Mouse (Mus musculus): ENCODE results near the gene Cdk18. TPM values are rescaled to one million over a fixed set of nuclear protein-coding genes. Genes with fewer than 3 reads are reported as not detected.
"Not testable (repeated sequence)": the region's sequence is repeated elsewhere in the genome, so short reads cannot be mapped to it uniquely, and the experiment has no call there.

Gene Cdk18
- 0.43 to 2.9 TPM in 2 of 3 replicates, not detected in the other for total RNA-seq (2017)

DNA sequence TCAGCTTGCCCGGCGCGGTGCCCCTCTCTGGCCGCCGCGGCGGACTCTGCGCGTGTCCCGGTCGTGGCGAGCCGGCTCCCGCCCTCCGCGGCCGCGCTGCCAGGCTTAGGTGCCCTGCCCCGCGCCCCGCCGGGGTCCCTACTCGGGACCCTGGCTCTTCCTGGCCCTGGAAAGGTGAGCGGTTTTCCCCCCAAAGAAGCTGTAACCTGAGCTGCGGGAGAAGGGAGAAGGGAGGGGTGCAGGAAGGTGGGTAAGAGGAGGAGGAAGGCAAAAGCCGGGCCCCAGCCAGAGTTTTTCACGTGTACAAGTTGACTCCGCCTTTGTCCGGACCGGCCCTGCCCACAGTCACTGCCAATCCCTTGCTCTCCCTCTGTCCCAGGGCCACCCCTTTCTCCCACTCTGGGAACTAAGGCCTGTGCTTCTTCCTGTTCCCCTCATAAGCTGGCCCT lies at the start of gene Cdk18:
Gene Cdk18, minus strand, starts transcription at position 269 of the 449 bp plus-strand sequence.
- ATAC-seq (replicated peaks; ENCODE audit: insufficient number of reproducible peaks, low FRiP score, low TSS enrichment, poor library complexity, severe bottlenecking) = no peak

DNA sequence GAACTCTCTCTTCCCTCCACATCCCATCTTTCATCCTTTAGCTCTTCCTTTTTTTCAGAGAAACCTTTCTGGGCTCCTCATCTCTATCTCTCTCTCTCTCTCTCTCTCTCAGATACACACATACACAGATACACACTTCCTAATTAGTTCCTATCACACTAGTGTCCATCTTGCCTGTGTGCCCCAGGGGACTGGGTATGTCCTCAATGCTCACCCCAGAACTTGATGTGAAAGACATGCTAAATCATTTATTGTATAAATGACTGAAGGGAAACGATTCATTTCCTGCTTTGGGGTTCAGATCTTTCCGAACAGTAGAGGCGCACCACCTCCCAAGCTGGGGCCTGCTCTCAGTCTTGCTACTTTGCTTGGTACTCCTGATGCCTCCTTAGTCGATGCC lies 49.7 kb upstream of the Cdk18 start:
- no peak for ATAC-seq (replicated peaks; ENCODE audit: insufficient number of reproducible peaks, low FRiP score, low TSS enrichment, poor library complexity, severe bottlenecking)

DNA sequence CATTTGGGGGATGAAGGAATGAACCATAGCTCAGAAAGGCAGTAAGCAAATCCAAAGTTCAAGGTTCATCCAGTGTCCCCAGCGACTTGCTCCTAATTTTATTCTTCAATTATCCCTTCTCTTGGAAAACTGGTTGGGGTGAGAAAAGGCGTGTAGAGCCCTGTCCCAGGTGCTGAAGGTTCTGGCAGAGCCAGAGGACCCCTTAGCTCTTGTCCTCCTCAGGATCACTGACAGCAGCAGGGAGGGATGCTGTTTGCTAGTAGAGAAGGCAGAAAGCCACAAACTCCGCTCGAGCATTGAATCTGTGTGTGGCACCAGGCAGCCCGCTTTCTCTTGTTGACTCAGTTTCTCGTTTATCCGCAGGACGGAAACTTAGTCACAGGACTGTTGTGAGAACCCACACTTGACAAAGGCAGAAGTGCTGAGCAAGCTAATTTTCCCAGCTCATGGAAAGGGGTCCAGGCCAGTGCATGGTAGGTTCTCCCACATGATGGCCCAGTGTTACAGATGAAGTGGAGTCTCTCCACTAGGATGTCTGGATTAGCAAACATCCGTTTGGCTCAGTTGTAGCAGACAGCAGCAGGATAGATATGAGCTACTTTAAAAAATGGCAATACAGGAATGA lies 49.1 kb upstream of the Cdk18 start:
- no peak for ATAC-seq (replicated peaks; ENCODE audit: insufficient number of reproducible peaks, low FRiP score, low TSS enrichment, poor library complexity, severe bottlenecking)

DNA sequence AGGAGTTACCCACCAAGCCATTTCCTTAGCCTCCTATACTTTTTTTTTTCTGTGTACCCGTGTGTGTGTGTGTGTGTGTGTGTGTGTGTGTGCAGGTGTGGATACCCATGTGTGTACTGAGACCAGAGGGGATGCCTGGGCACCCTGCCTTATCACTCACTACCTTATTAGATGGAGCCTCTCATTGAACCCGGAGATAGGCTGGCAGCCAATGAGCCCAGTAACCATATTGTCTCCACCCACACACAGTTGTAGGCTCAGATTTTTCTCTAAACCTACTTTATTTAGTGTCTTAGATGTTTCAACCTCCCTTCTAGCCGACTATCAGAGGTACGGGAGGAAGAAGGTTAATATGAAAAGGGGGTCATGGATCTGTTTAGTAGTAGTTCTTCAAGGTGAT lies 46.8 kb upstream of the Cdk18 start:
- no peak for ATAC-seq (replicated peaks; ENCODE audit: insufficient number of reproducible peaks, low FRiP score, low TSS enrichment, poor library complexity, severe bottlenecking)

DNA sequence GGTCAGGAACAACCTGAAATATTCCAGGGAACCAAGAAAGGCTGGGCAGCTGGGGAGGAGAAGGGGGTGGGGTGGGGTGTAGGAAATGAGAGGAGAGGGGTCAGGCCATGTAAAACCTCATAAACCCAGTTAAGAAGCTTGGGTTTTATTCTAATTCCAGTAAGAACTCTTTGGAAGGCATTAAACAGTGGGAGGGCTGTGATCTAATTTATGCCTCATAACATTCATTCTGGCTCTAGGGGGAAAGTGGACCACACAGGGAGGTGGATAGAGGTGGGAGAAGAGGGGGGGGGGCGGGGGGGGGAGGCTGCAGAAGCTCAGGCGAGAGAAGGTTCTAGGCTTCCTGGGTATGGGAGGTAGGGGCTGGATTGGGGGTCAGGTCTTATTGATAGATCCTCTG lies 32.1 kb upstream of the Cdk18 start:
- ATAC-seq (replicated peaks; ENCODE audit: insufficient number of reproducible peaks, low FRiP score, low TSS enrichment, poor library complexity, severe bottlenecking) = no peak

DNA sequence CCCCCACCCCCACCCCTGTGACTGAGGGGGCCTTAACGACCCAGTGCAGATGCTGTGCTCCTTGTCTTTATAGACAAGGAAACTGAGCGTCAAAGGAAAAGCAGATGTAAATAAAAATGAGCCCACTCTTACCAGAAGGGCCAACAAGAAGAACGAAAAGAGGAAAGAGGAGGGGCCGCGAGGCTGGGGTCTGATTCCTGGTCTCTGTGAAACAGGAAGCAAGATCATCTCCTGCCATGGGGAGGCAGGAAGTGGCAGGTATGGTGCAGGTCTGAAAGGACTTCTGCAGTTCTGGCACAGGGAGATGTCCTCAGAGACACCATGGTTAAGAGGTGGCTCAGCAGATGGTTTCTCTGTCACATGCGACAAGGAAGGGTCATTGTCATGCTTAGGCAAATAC lies 31.2 kb upstream of the Cdk18 start:
- no peak for ATAC-seq (replicated peaks; ENCODE audit: insufficient number of reproducible peaks, low FRiP score, low TSS enrichment, poor library complexity, severe bottlenecking)

DNA sequence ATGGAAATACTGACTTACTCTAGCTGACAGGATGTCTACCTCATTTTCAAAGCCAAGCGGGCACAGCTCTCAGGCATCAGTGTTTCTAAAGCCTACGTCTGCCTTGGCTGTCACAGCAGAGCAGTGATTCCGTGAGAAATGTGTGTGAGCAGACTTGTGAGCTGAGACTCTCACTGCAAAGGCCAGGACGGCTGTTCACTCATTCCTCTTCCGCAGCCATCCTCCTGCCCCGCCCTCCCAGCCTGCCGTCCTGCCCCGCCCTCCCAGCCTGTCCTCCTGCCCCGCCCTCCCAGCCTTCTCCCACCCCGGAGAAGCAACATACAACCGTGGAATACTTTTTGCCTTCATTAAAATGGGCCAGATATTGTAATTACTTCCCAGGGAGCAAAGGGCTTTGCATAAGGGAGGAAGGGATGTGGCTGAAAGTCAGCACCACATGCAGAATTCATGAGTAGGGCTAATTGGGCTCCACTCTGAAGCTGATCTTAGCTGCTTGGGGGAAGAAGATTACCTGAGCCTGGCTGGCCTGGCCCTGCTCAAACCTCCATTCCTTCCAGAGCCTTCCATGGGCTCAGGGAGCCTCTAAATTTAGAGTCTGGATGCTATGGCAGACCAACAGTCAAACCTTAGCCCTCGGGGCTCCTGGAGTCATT lies 28.8 kb upstream of the Cdk18 start:
- ATAC-seq (replicated peaks; ENCODE audit: insufficient number of reproducible peaks, low FRiP score, low TSS enrichment, poor library complexity, severe bottlenecking) = no peak

DNA sequence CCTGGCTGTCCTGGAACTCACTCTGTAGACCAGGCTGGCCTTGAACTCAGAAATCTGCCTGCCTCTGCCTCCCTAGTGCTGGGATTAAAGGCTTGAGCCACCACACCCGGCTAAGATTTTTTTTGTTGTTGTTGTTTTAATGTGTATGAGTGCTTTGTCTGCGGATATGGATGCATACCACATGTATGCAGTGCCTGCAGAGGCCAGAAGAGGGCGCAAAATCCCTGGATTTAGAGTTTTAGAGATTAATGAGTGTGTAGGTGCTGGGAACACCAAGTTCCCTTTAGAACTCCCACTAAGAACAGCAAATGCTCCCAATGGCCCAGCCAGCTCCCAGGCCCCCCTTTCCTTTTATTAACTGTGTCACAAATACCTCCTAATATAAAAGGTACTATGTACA lies 26.4 kb upstream of the Cdk18 start:
- ATAC-seq (replicated peaks; ENCODE audit: insufficient number of reproducible peaks, low FRiP score, low TSS enrichment, poor library complexity, severe bottlenecking) = no peak

DNA sequence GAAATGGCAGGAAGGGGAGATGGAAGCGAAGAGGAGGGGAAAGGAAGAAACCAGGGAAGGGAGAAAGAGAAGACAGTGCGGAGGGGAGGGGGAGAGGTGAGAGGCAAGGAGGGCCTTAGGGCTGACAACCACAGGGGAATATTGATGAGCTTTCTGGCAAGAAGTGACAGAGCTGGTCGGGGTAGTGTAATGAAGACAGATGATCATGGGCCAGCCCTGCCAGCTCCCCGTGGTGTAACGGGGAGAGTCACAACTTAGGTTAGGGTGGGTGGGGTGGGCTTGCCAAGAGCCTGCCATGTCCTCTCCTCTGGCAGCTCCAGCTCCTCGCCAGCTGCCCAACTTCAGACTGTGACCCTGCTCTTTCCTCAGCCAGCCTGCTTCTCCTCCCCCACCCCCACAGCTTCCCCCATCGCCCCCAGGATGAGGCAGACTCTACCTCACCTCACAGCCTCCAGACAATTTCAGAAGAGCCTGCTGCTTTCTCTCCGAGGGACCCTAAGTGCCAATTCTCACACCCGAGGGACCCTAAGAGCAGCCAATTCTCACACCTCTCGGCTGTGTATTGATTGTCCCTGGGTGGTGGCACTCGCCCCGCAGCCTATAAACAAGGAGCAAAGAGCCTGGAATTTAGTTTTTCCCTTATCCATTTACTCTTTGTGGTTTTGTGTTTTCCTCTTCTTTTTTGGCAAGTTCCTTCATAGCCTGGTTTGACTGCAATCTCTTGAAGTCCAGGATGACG lies 25.5 kb upstream of the Cdk18 start:
- ATAC-seq (replicated peaks; ENCODE audit: insufficient number of reproducible peaks, low FRiP score, low TSS enrichment, poor library complexity, severe bottlenecking) = no peak

DNA sequence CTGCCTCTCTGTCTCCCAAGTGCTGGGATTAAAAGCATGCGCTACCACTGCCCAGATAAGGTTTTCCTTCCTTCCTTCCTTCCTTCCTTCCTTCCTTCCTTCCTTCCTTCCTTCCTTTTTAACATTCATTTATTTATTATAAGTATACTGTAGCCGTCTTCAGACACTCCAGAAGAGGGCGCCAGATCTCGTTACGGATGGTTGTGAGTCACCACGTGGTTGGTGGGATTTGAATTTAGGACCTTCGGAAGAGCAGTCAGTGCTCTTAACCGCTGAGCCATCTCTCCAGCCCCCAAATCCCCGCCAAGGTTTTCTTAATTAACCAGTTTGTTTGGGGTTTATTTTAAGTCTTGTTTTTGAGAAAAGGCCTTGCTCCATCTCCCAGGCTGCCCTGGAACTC lies 23.1 kb upstream of the Cdk18 start:
- ATAC-seq (replicated peaks; ENCODE audit: insufficient number of reproducible peaks, low FRiP score, low TSS enrichment, poor library complexity, severe bottlenecking) = not testable (repeated sequence)

DNA sequence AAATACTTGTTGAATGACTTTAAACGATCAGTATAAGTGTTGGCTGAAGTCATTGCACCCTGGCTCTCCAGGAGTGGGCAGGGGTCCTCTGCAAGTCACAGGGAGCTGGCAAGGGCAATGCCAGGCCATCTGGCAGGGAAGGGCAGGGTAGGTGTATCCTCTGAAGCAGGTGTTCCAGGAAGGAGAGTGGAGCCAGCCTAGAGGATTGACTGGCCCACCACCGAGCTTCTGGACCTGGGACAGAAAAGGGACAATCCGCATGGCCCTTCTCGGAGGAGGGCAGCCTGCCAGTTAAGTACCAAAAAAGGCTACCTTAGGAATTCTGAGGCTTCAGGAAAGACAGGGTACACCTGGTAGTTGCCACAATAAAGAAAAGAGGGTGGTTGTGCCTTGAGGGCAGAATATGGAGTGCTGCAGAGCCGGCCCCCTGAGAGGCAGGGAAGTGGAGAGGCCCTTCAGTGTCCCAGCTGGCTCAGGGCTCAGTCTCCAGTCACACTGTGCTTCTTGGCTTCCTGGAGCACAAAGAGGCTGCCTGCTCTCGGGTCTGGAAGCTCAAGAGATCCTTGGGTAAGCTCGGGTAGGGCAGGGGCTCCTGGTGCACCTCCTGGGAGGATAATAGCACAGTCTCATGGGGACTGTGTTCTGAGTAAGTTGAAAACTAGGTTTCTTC lies 21.9 kb upstream of the Cdk18 start:
- no peak for ATAC-seq (replicated peaks; ENCODE audit: insufficient number of reproducible peaks, low FRiP score, low TSS enrichment, poor library complexity, severe bottlenecking)

DNA sequence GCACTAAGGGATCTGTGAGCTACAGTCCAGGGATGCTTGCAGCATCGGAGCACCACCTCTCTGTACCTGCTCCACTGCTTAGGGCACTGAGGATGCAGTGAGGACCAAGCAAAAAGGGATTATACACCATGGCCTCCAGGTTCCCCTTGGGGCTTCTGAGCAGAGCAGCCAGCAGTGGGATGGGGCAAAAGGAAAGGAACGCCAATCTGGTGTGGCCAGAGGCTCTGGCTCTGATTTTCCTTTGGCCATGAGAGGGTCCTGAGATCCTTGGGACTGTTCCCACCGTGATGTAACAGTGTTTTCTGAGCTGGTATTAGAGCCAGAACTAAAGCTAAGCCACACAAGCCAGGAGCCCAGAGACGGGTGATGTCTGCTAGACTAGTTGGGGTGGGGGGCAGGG lies 20.2 kb upstream of the Cdk18 start:
- no peak for ATAC-seq (replicated peaks; ENCODE audit: insufficient number of reproducible peaks, low FRiP score, low TSS enrichment, poor library complexity, severe bottlenecking)

DNA sequence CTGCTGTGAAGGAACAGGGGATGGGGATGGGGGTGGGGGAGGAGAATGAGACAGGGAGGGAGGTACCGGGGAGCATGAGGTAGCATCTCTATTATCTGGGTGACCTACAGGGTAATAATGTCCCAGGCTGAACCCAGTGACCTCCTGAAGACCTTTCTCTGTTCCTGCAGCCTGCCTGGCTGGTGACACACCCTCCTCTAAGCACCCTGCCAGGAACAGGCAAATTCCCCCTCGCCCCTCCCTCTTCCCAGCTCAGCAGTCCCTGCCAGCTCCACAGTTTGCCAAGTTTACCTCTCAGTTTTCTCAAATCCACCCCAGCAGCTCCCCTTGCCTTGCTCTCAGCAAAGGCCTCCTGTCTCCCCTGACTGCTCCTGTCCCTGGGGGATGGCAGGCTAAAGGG lies 19.3 kb upstream of the Cdk18 start:
- ATAC-seq (replicated peaks; ENCODE audit: insufficient number of reproducible peaks, low FRiP score, low TSS enrichment, poor library complexity, severe bottlenecking) = no peak

DNA sequence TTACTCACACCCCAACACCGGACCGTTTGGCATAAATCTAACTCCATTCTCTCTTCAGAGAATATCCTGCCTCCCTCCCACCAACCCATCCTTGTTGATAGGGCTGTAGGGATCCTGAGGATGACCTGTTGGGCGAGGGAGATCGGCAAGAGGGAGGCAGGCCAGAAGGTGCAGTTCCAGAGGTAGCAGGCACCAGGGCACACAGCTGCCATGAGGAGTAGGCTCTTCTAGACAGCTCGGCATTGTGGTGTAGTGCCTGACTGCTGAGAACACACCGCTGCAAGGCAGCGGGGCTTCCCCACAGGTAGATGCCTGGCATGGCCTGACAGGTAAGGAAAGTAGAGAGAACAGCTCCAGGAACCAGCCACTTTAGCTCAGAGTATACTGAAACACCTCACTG lies 18.3 kb upstream of the Cdk18 start:
- ATAC-seq (replicated peaks; ENCODE audit: insufficient number of reproducible peaks, low FRiP score, low TSS enrichment, poor library complexity, severe bottlenecking) = no peak

DNA sequence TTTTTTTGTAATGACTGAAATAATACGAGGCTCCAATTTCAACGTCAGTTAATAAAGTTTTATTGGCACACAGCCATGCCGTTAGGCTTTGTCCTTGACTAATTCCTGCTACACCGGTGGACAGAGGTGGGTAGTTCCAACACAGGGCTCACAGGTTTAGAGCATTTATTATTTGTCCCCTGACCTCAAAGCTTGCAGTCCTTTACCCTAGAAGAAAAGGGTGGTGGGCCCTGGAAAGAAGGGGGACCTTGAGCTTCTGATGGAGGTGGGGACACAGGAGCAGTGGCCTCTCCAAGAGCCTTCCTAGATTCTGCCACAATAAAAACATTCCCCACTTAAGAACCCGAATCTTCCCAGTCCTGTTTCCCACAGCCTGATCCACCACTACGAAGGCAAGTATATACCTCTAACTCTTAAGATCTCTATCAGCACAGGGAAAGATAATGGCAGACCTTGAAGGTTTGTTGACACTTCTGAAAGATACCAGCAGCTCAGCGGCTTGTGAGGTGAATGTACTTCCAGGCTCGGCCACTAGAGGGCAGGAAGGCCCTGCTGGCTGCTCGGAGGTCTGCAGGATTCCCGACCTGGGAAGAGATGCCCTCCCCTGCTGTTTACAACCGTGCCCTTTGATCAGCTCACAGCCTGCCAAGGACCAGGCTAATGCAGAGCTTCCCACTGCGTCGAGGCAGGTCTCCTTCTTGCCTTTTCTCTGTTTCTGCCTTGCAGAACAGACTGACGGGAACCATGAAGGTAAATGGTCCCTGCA lies 17.7 kb upstream of the Cdk18 start:
- ATAC-seq (replicated peaks; ENCODE audit: insufficient number of reproducible peaks, low FRiP score, low TSS enrichment, poor library complexity, severe bottlenecking) = peak; percentile 54

DNA sequence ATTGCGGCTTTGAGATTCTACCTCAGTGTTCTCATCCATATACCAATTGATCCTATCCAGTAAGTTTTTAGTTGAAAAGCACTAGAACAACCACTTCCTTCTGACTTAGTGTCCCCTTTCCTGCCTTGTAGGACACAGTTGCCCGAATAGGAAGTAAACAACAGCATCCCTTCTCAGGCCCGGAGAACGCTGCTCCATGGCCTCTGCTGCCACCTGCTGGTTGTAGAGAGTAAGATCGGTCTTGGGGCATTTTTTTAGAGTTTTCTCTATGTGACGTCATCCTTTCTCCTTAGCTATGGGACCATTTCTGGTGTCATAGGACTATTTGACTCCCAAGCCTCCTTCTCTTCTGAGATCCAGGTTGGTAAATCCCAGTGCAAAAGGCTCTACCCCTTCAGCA lies 16.3 kb upstream of the Cdk18 start:
- ATAC-seq (replicated peaks; ENCODE audit: insufficient number of reproducible peaks, low FRiP score, low TSS enrichment, poor library complexity, severe bottlenecking) = peak; percentile 72

DNA sequence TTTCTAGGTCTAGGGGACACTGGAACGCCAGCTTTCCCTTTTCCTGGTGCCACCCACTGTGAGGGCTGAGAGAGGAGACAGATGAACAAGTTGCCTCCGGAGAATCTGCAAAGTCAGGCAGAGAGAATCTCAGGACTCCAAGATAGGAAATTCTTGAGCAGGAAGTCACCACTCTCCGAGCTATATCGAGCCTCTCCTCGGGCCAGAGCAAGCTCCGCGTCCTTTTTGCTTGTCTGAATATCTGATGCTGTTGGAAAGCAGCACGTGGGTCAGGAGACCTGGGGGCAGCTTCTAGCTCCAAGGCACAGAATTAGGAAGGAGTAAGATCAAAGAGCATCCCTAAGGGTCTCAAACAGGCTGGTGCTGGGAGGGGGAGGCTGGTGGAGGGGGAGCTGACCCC lies 14.2 kb upstream of the Cdk18 start:
- ATAC-seq (replicated peaks; ENCODE audit: insufficient number of reproducible peaks, low FRiP score, low TSS enrichment, poor library complexity, severe bottlenecking) = no peak

DNA sequence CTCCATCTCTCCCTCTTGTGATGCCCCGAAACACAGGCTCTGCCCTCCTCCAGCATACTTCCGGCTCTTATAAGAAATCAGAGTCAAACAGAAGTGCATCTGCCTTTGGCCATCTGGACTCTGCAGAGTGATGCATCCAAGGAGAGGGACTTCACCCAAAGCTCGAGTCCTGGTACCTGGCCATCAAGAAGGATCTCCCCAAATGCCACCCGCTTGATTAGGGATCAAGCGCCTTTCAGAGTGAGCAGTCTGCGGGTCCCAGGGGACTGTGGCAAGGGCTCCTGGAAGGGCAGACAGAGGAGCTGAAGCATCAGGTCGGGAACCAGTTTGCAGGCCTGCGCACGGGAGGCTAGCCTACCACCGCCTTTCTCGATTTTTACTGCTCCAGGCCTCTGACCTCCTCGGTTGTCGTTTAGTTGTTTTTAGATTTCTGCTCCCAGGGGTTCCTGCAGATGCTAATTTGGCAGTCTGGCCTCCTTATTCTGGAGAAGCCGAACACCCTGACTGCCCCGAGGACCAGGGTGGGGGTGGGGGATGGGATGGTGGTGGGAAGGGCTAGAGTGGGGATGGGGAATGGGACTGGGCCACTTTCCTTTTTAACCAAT lies 13.7 kb upstream of the Cdk18 start:
- no peak for ATAC-seq (replicated peaks; ENCODE audit: insufficient number of reproducible peaks, low FRiP score, low TSS enrichment, poor library complexity, severe bottlenecking)
